9 mouse cellular contexts compared by ENCODE assay signal in genomic region chr19:7528639-7529428, GRCm38 (mm10). TPM values are rescaled to one million over a fixed set of nuclear protein-coding genes. Genes with fewer than 3 reads are reported as not detected.
DNase-seq lines count a peak whose midpoint lies in the region; ATAC-seq and TF ChIP-seq lines count a peak whose summit lies in the region.
"Had no signal": no experiment of that assay in that cellular context is flagged by ENCODE, and none has a peak within 500 bp of the region (broad histone marks: within the 10 kb centered on the region; RNA-seq: fewer than 3 reads in every experiment).

No protein-coding gene starts in this region.

- TF ChIP-seq EP300 in stomach, postnatal 0 days (optimal IDR thresholded peaks at IDR 0.05), result no peak

- ATAC-seq in Patski, result peak; percentile 44
- ATAC-seq in common myeloid progenitor, adult 5-6 weeks (replicated peaks; ENCODE audit: low read depth, poor library complexity, severe bottlenecking), result peak; percentile 83
- no peak; the same call in 1 of the 2 replicates for ATAC-seq in kidney, postnatal 0 days (replicated peaks; ENCODE audit: low FRiP score, low read depth)
- peak; percentile 57; the same call in 1 of the 2 replicates for ATAC-seq in stomach, postnatal 0 days (ENCODE audit: low FRiP score, low TSS enrichment)

- no peaks in the 10 kb centered on the region for H3K4me1 ChIP-seq in kidney, postnatal 0 days (replicated peaks; ENCODE audit: insufficient read depth, low read length)
- no peaks in the 10 kb centered on the region for H3K4me1 ChIP-seq in stomach, postnatal 0 days (replicated peaks; ENCODE audit: control insufficient read depth, insufficient read depth)
- H3K4me1 ChIP-seq: embryonic facial prominence, embryonic 15.5 days had no signal

- POLR2A ChIA-PET in Patski (lab: Charles Lee), result no interaction called here

- no peaks in the 10 kb centered on the region for H3K9me3 ChIP-seq in kidney, postnatal 0 days (replicated peaks; ENCODE audit: low read length)
- no peaks in the 10 kb centered on the region for H3K9me3 ChIP-seq in stomach, postnatal 0 days (ENCODE audit: control insufficient read depth, low read length)
- H3K9me3 ChIP-seq: embryonic facial prominence, embryonic 15.5 days had no signal

- WGBS in kidney, postnatal 0 days, result 54% methylated on average over 7 of the region's 7 CpGs
- WGBS in stomach, postnatal 0 days, result 53% methylated on average over 7 of the region's 7 CpGs

- no peak overlapping the region for H3K4me2 ChIP-seq in kidney, postnatal 0 days (ENCODE audit: low read length)
- no peak overlapping the region for H3K4me2 ChIP-seq in stomach, postnatal 0 days (replicated peaks; ENCODE audit: low read depth)
- H3K4me2 ChIP-seq: embryonic facial prominence, embryonic 15.5 days had no signal

- DNase-seq in 3T3-L1 (ENCODE audit: low read depth, low spot score), result peak; percentile 79
- DNase-seq in Patski (ENCODE audit: low read depth, low spot score), result peak; percentile 13
- peak; percentile 45 for DNase-seq in gastrocnemius, postnatal 14 days
- DNase-seq in kidney, postnatal 0 days (ENCODE audit: low spot score), result peak; percentile 83
- peak; percentile 67 for DNase-seq in liver
- peak; percentile 47 to 63 for DNase-seq in natural killer cell, adult 2 months (ENCODE audit: low spot score in 2 of 2)
- DNase-seq in stomach, postnatal 0 days (ENCODE audit: low spot score), result peak; percentile 62

- no peak overlapping the region for H3K4me3 ChIP-seq in kidney, postnatal 0 days (replicated peaks; ENCODE audit: low read depth, low read length)
- H3K4me3 ChIP-seq in stomach, postnatal 0 days (ENCODE audit: low read depth, low read length), result no peak overlapping the region
- H3K4me3 ChIP-seq: embryonic facial prominence, embryonic 15.5 days had no signal

- CTCF ChIA-PET in Patski (lab: Charles Lee), result interaction anchor here (0.6 to 6.4 kb wide), 7 partner anchors 61 to 180 kb away, joined by 3 to 24 read pairs (median 6); no protein-coding TSS in a partner anchor

- peak; percentile 83 for TF ChIP-seq CTCF in Patski (IDR thresholded peaks at IDR 0.05)
- TF ChIP-seq CTCF in kidney, postnatal 0 days (IDR thresholded peaks at IDR 0.05; ENCODE audit: low read depth), result peak; percentile 85
- TF ChIP-seq CTCF in stomach, postnatal 0 days (IDR thresholded peaks at IDR 0.05; ENCODE audit: low read depth), result peak; percentile 91

- H3K27me3 ChIP-seq in Patski, result no peaks in the 10 kb centered on the region
- H3K27me3 ChIP-seq in kidney, postnatal 0 days (ENCODE audit: insufficient read depth, low read length), result no peaks in the 10 kb centered on the region
- no peaks in the 10 kb centered on the region for H3K27me3 ChIP-seq in stomach, postnatal 0 days (ENCODE audit: control insufficient read depth, insufficient read depth, low read length)
- H3K27me3 ChIP-seq: embryonic facial prominence, embryonic 15.5 days had no signal

- peaks cover 38% of the 10 kb centered on the region for H3K36me3 ChIP-seq in kidney, postnatal 0 days (ENCODE audit: insufficient read depth, low read length)
- peaks cover 11% of the 10 kb centered on the region for H3K36me3 ChIP-seq in stomach, postnatal 0 days (ENCODE audit: control insufficient read depth, insufficient read depth, low read length)

- in situ Hi-C loops in Patski (cut with MboI; ENCODE audit: low pct_unique_long_range_greater_than_20kb), result no loop called here

- H3K9ac ChIP-seq in kidney, postnatal 0 days (ENCODE audit: low read depth, low read length), result no peak overlapping the region
- no peak overlapping the region for H3K9ac ChIP-seq in stomach, postnatal 0 days (ENCODE audit: low read length)
- H3K9ac ChIP-seq: embryonic facial prominence, embryonic 15.5 days had no signal

- intact Hi-C loops in gastrocnemius, postnatal 14 days (cut with DNase I; ENCODE audit: low total_unique reads), result loop anchor here (5.0 kb wide), 1 partner anchor 88 kb away; no protein-coding TSS in a partner anchor

- no peak overlapping the region for H3K27ac ChIP-seq in kidney, postnatal 0 days
- no peak overlapping the region for H3K27ac ChIP-seq in stomach, postnatal 0 days (replicated peaks)
- H3K27ac ChIP-seq: embryonic facial prominence, embryonic 15.5 days had no signal

RNA-seq across cellular contexts. Expression of gene Pla2g16, which starts 28.4 kb away (rescaled TPM):
- 17.8 TPM for polyA plus RNA-seq in Patski (2021)
- total RNA-seq in common myeloid progenitor, adult 5-6 weeks (2017), result 19.6 and 28.0 TPM in 2 replicates
- 10 to 100 TPM; 55.0 to 57.6 TPM for total RNA-seq in gastrocnemius, postnatal 14 days (2021)
- polyA plus RNA-seq in kidney, postnatal 0 days (2015; fragmentation: Nextera tagmentation; extraction: Ambion mirVana), result 20.5 and 20.6 TPM in 2 replicates
- polyA plus RNA-seq in stomach, postnatal 0 days (2015; fragmentation: Nextera tagmentation; extraction: Ambion mirVana), result 23.9 and 25.0 TPM in 2 replicates

RNA-seq across cellular contexts. Expression of gene Atl3, which starts 35.0 kb away (rescaled TPM):
- 84.9 TPM for polyA plus RNA-seq in Patski (2021)
- total RNA-seq in common myeloid progenitor, adult 5-6 weeks (2017), result 76.9 and 116 TPM in 2 replicates
- 10 to 100 TPM; 15.4 to 16.0 TPM for total RNA-seq in gastrocnemius, postnatal 14 days (2021)
- polyA plus RNA-seq in kidney, postnatal 0 days (2015; fragmentation: Nextera tagmentation; extraction: Ambion mirVana), result 11.1 and 14.8 TPM in 2 replicates
- polyA plus RNA-seq in stomach, postnatal 0 days (2015; fragmentation: Nextera tagmentation; extraction: Ambion mirVana), result 14.4 and 17.7 TPM in 2 replicates

RNA-seq across cellular contexts. Expression of gene Rtn3, which starts 45.8 kb away (rescaled TPM):
- polyA plus RNA-seq in Patski (2021), result 309 TPM
- total RNA-seq in common myeloid progenitor, adult 5-6 weeks (2017), result 85.4 and 85.6 TPM in 2 replicates
- total RNA-seq in gastrocnemius, postnatal 14 days (2021), result 10 to 100 TPM; 37.1 to 40.6 TPM
- polyA plus RNA-seq in kidney, postnatal 0 days (2015; fragmentation: Nextera tagmentation; extraction: Ambion mirVana), result 195 and 196 TPM in 2 replicates
- 116 and 120 TPM in 2 replicates for polyA plus RNA-seq in stomach, postnatal 0 days (2015; fragmentation: Nextera tagmentation; extraction: Ambion mirVana)

Comparison
In these comparisons a context has a peak if more than half of its experiments do, and no peak if none do; other contexts are left out.
1. DNase-seq: peak in every context shown above with its lines; median percentile 83 in kidney, postnatal 0 days; 79 in 3T3-L1; 67 in liver; 62 in stomach, postnatal 0 days; 55 in natural killer cell, adult 2 months; 45 in gastrocnemius, postnatal 14 days; 13 in Patski.